Mouse (Mus musculus) layer of hippocampus, adult 9-11 months (tissue): Measurements from ENCODE around the gene Zkscan2.

Source experiments
- DNase-seq: peaks from one replicate; pipeline ENCODE4 v3.0.0; 2022

The Zkscan2 gene

DNA sequence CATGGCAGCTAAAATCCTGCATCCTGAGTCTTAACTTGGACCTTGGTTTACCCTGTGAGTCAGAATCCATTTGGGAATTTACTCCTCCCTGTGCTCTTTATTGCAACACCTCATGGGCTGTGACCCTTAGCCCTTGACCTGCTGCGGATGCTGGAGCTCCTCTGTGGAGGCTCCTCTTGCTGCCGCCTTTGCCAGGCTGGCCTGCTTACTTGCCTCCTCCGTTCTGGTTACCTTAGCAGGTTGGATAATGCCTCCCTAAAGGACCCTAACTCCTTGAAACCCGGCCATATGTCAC, 69.9 kb downstream of the Zkscan2 start:
- DNase-seq: no peak

DNA sequence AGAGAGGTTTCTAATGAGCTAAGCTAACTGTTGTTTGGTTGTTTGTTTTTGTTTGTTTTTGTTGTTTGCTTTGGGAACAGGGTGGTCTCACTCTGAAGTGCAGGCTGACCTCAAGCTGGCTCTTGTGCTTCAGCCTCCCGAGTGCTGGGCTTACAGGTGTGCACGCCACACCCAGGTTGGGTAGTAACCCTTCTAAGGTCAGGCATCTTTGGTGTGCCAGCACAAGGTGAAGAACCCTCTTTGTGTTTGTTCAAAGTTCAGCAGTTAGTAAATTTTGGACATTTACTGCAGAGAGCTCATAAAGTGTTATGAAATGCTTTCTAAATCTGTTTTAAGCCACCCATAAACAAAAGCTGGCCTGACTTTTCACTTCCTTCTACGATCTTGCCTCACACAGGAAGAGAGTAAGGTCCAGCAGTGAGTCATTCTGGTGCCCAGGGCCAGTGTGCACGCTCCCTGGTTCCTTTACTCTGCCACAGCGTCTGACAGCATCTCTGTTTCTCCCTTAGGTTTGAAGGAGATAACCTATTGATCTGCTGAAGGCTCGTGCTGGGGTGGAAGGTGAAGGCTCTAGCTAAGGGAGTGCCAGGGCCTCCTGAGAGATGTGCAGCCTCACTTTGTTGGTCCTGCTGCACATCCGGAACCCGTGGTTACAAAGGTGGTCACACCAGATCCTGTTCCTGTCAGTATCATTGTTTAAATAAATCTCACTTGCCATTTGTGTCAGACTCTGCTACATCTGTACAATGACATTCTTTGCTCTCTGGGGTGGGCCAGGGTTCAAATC, 70.4 kb downstream of the Zkscan2 start:
- DNase-seq: no peak
